Mouse (Mus musculus) myocyte (in vitro differentiated cells): Measurements from ENCODE around the gene Lrrc2.

Experiments used
- CEBPB ChIP-seq: IDR thresholded peaks from 2 replicates; pipeline ENCODE4 v1.6.1; 2011; ENCODE audit warnings: mild to moderate bottlenecking, moderate library complexity; ENCODE audit not compliant: poor library complexity, insufficient read depth, severe bottlenecking
- MAX ChIP-seq: IDR thresholded peaks from one replicate; pipeline ENCODE4 v1.6.1; 2011; ENCODE audit warnings: low read depth, mild to moderate bottlenecking, control low read depth
- MYOD1 ChIP-seq, 3 experiments: IDR thresholded peaks; one replicate each; pipeline ENCODE4 v1.6.1; 2011; ENCODE audit warnings: control low read depth in 2 of 3, low read depth in 2 of 3, mild to moderate bottlenecking in 2 of 3, moderate library complexity in 1 of 3; ENCODE audit not compliant: insufficient read length in 2 of 3, control insufficient read depth in 1 of 3
- MYOG ChIP-seq, 3 experiments: IDR thresholded peaks; one replicate each; pipeline ENCODE4 v1.6.1; 2011; ENCODE audit warnings: control low read depth in 2 of 3, low read depth in 2 of 3, mild to moderate bottlenecking in 2 of 3; ENCODE audit not compliant: insufficient read length in 2 of 3, control insufficient read depth in 1 of 3, insufficient read depth in 1 of 3
- POLR2A ChIP-seq: IDR thresholded peaks from one replicate; pipeline ENCODE4 v1.6.1; 2011; ENCODE audit warnings: low read depth, mild to moderate bottlenecking, control low read depth, moderate library complexity; ENCODE audit not compliant: insufficient read length
- POLR2AphosphoS2 ChIP-seq: IDR thresholded peaks from one replicate; pipeline ENCODE4 v1.6.1; 2011; ENCODE audit warnings: low read depth, control low read depth; ENCODE audit not compliant: insufficient read length
- TCF12 ChIP-seq: IDR thresholded peaks from one replicate; pipeline ENCODE4 v1.6.1; 2011; ENCODE audit warnings: mild to moderate bottlenecking, control low read depth; ENCODE audit not compliant: poor library complexity, insufficient read depth, severe bottlenecking
- USF1 ChIP-seq: IDR thresholded peaks from one replicate; pipeline ENCODE4 v1.6.1; 2011; ENCODE audit warnings: low read depth, mild to moderate bottlenecking, control low read depth, moderate library complexity

GRCm38 (mm10) chr9:110954681-110955445, 3.5 kb downstream of the Lrrc2 start:
- TF ChIP-seq MAX: no peak
- no peak for TF ChIP-seq POLR2A
- no peak for TF ChIP-seq MYOD1 (IDR thresholded peaks at IDR 0.05; ENCODE audit: control insufficient read depth in 1 of 3, insufficient read length in 2 of 3, low read depth in 2 of 3)
- no peak for TF ChIP-seq USF1
- no peak for TF ChIP-seq POLR2AphosphoS2
- no peak for TF ChIP-seq CEBPB
- no peak for TF ChIP-seq TCF12
- TF ChIP-seq MYOG (IDR thresholded peaks at IDR 0.05; ENCODE audit: control insufficient read depth in 1 of 3, insufficient read depth in 1 of 3, insufficient read length in 2 of 3, low read depth in 2 of 3): no peak
